Mouse (Mus musculus): ENCODE data around the gene Ulk4.

GRCm38 (mm10) chr9:120961466-120961865, 315.5 kb downstream of the Ulk4 start:
- TF ChIP-seq CTCF (IDR thresholded peaks at IDR 0.05; ENCODE audit: extremely low read depth, insufficient read depth, low read length) (no peak), POLR2A (IDR thresholded peaks at IDR 0.05; ENCODE audit: extremely low read depth, insufficient read depth, low read length) (no peak)
